Mouse (Mus musculus) heart, embryonic 13.5 days (tissue): ENCODE data around the gene Art3. TPM values are rescaled to one million over a fixed set of nuclear protein-coding genes. Genes with fewer than 3 reads are reported as not detected.

Source experiments
- ATAC-seq: fragments of 200-750 bp; cut with Nextera tagmentation; 2 replicates; pipeline ENCODE4 v1.8.0; 2017; ENCODE audit warnings: moderate TSS enrichment; ENCODE audit not compliant: insufficient number of reproducible peaks, low FRiP score, low TSS enrichment; ENCODE audit errors: extremely low read depth
- H3K27ac ChIP-seq: fragments of 300-500 bp; sonication (generic); replicated peaks from 2 replicates; pipeline ENCODE4 v1.5.1; 2015; ENCODE audit warnings: moderate library complexity, mild to moderate bottlenecking, inconsistent platforms
- H3K27me3 ChIP-seq: fragments of 300-500 bp; sonication (generic); replicated peaks from 2 replicates; pipeline ENCODE4 v1.6.1; 2015; ENCODE audit warnings: mild to moderate bottlenecking, inconsistent platforms
- H3K36me3 ChIP-seq: fragments of 300-500 bp; sonication (generic); 2 replicates; pipeline ENCODE4 v1.6.1; 2015; ENCODE audit warnings: mild to moderate bottlenecking, inconsistent platforms
- H3K4me1 ChIP-seq: fragments of 300-500 bp; sonication (generic); 2 replicates; pipeline ENCODE4 v1.6.1; 2015; ENCODE audit warnings: inconsistent platforms
- H3K4me2 ChIP-seq: fragments of 300-500 bp; sonication (generic); 2 replicates; pipeline ENCODE4 v1.6.1; 2015; ENCODE audit warnings: inconsistent platforms, mild to moderate bottlenecking, moderate library complexity
- H3K4me3 ChIP-seq: fragments of 300-500 bp; sonication (generic); 2 replicates; pipeline ENCODE4 v1.5.1; 2015; ENCODE audit warnings: moderate library complexity, mild to moderate bottlenecking, inconsistent platforms
- H3K9ac ChIP-seq: fragments of 300-500 bp; sonication (generic); 2 replicates; pipeline ENCODE4 v1.6.1; 2015; ENCODE audit warnings: inconsistent platforms, mild to moderate bottlenecking, moderate library complexity
- H3K9me3 ChIP-seq: fragments of 300-500 bp; sonication (generic); 2 replicates; pipeline ENCODE4 v1.6.1; 2016; ENCODE audit warnings: inconsistent platforms
- WGBS: fragments of 180-500 bp; shearing (Covaris S2); methylation state at CpG from one replicate; pipeline ENCODE4 v1.1.7; 2015; ENCODE audit warnings: mixed read lengths; 5-methylcytosine and 5-hydroxymethylcytosine counted together
- polyA plus RNA-seq: library from polyadenylated mRNA; unstranded; fragments of >200 nt; fragmentation: Nextera tagmentation; extraction: Ambion mirVana; gene quantifications from 2 replicates; pipeline ENCODE4 v1.2.1, GENCODE M21; 2015

The Art3 gene
- polyA plus RNA-seq, 1 experiment from 2014 or later, result 35.4 TPM

- no peak for ATAC-seq
- Histone ChIP-seq H3K4me3 (no peak overlapping the region), H3K4me2 (no peak overlapping the region), H3K36me3 (no peaks in the 10 kb centered on the region), H3K4me1 (peaks cover 9% of the 10 kb centered on the region), H3K9me3 (no peaks in the 10 kb centered on the region), H3K27ac (no peak overlapping the region), H3K9ac (no peak overlapping the region), H3K27me3 (no peaks in the 10 kb centered on the region)
- WGBS, result 48% methylated on average over 7 of the region's 7 CpGs
These were observed 17.9 kb upstream of the Art3 start for GRCm38 (mm10) chr5:92313776-92314175.

GRCm38 (mm10) chr5:92318119-92318518, 13.5 kb upstream of the Art3 start:
- no peaks in the 10 kb centered on the region for H3K9me3 ChIP-seq
- H3K4me1 ChIP-seq, result peaks cover 6% of the 10 kb centered on the region; the same call in 1 of the 2 replicates
- no peak overlapping the region for H3K4me3 ChIP-seq
- no peaks in the 10 kb centered on the region for H3K27me3 ChIP-seq
- 80% methylated on average over 7 of the region's 7 CpGs for WGBS
- H3K27ac ChIP-seq, result no peak overlapping the region
- H3K9ac ChIP-seq, result no peak overlapping the region
- no peak overlapping the region for H3K4me2 ChIP-seq
- H3K36me3 ChIP-seq, result no peaks in the 10 kb centered on the region
- no peak for ATAC-seq

GRCm38 (mm10) chr5:92318596-92318995, 13.0 kb upstream of the Art3 start:
- H3K4me2 ChIP-seq, result no peak overlapping the region
- no peak overlapping the region for H3K4me3 ChIP-seq
- H3K36me3 ChIP-seq, result no peaks in the 10 kb centered on the region
- no peaks in the 10 kb centered on the region for H3K9me3 ChIP-seq
- 89% methylated on average over 14 of the region's 14 CpGs for WGBS
- H3K27me3 ChIP-seq, result no peaks in the 10 kb centered on the region
- no peak overlapping the region for H3K9ac ChIP-seq
- no peak for ATAC-seq
- peaks cover 9% of the 10 kb centered on the region; the same call in 1 of the 2 replicates for H3K4me1 ChIP-seq
- no peak overlapping the region for H3K27ac ChIP-seq

- Histone ChIP-seq H3K27me3 (no peaks in the 10 kb centered on the region), H3K4me3 (no peak overlapping the region), H3K9ac (no peak overlapping the region), H3K27ac (no peak overlapping the region), H3K4me2 (no peak overlapping the region), H3K36me3 (no peaks in the 10 kb centered on the region), H3K9me3 (no peaks in the 10 kb centered on the region), H3K4me1 (peaks cover 14% of the 10 kb centered on the region)
- 57% methylated on average over 8 of the region's 8 CpGs for WGBS
- ATAC-seq, result no peak
These were observed 9.8 kb upstream of the Art3 start for GRCm38 (mm10) chr5:92321631-92322400.

GRCm38 (mm10) chr5:92322612-92323011, 9.0 kb upstream of the Art3 start:
- Histone ChIP-seq H3K4me1 (peaks cover 14% of the 10 kb centered on the region), H3K4me3 (no peak overlapping the region), H3K9ac (no peak overlapping the region), H3K9me3 (no peaks in the 10 kb centered on the region), H3K27me3 (no peaks in the 10 kb centered on the region), H3K36me3 (no peaks in the 10 kb centered on the region), H3K27ac (no peak overlapping the region), H3K4me2 (no peak overlapping the region)
- WGBS, result 71% methylated on average over 4 of the region's 4 CpGs
- no peak for ATAC-seq

GRCm38 (mm10) chr5:92323264-92323663, 8.4 kb upstream of the Art3 start:
- Histone ChIP-seq H3K36me3 (no peaks in the 10 kb centered on the region), H3K4me1 (peaks cover 14% of the 10 kb centered on the region), H3K9ac (no peak overlapping the region), H3K4me3 (no peak overlapping the region), H3K27me3 (peaks cover 5% of the 10 kb centered on the region; the same call in 1 of the 2 replicates), H3K4me2 (no peak overlapping the region), H3K27ac (no peak overlapping the region), H3K9me3 (no peaks in the 10 kb centered on the region)
- 59% methylated on average over 5 of the region's 5 CpGs for WGBS
- ATAC-seq, result no peak

- WGBS, result 62% methylated on average over 6 of the region's 6 CpGs
These were observed 4.3 kb upstream of the Art3 start for GRCm38 (mm10) chr5:92327367-92327766.

GRCm38 (mm10) chr5:92327929-92328328, 3.7 kb upstream of the Art3 start, which contains the start of gene Cxcl9:
Gene Cxcl9, minus strand, starts transcription at chr5:92328079.
- no peak within 1 kb of the TSS for H3K4me3 ChIP-seq
- H3K27ac ChIP-seq, result no peak within 1 kb of the TSS
- peaks cover 17% of the 10 kb centered on the region for H3K4me1 ChIP-seq
- H3K9ac ChIP-seq, result no peak within 1 kb of the TSS
- no peak within 1 kb of the TSS for H3K4me2 ChIP-seq
- WGBS, result 71% methylated on average over 7 of the region's 7 CpGs
- H3K27me3 ChIP-seq, result peaks cover 5% of the 10 kb centered on the region; the same call in 1 of the 2 replicates
- no peaks in the 10 kb centered on the region for H3K36me3 ChIP-seq
- no peak for ATAC-seq
- no peaks in the 10 kb centered on the region for H3K9me3 ChIP-seq

More at GRCm38 (mm10) chr5:92327367-92327766, 4.3 kb upstream of the Art3 start:
- Histone ChIP-seq H3K4me1 (peaks cover 17% of the 10 kb centered on the region), H3K27ac (no peak overlapping the region), H3K9me3 (no peaks in the 10 kb centered on the region), H3K27me3 (peaks cover 5% of the 10 kb centered on the region; the same call in 1 of the 2 replicates), H3K9ac (no peak overlapping the region), H3K4me2 (no peak overlapping the region), H3K4me3 (no peak overlapping the region), H3K36me3 (no peaks in the 10 kb centered on the region)
- ATAC-seq, result no peak

- WGBS, result 77% methylated on average over 12 of the region's 12 CpGs
- no peak overlapping the region for H3K9ac ChIP-seq
- no peak for ATAC-seq
These were observed 505 bp upstream of the Art3 start for GRCm38 (mm10) chr5:92331122-92331521.

GRCm38 (mm10) chr5:92332359-92332840, 773 bp downstream of the Art3 start:
- H3K27me3 ChIP-seq, result peaks cover 5% of the 10 kb centered on the region; the same call in 1 of the 2 replicates
- peak overlapping the region; percentile 37; the same call in 1 of the 2 replicates for H3K9ac ChIP-seq
- WGBS, result 46% methylated on average over 9 of the region's 9 CpGs
- no peak for ATAC-seq
- no peaks in the 10 kb centered on the region for H3K36me3 ChIP-seq
- H3K9me3 ChIP-seq, result no peaks in the 10 kb centered on the region
- peak overlapping the region; percentile 49 for H3K4me2 ChIP-seq
- H3K4me3 ChIP-seq, result peak overlapping the region; percentile 28
- peaks cover 7% of the 10 kb centered on the region; the same call in 1 of the 2 replicates for H3K4me1 ChIP-seq
- H3K27ac ChIP-seq, result peak overlapping the region; percentile 83

More at GRCm38 (mm10) chr5:92331122-92331521, 505 bp upstream of the Art3 start:
- no peaks in the 10 kb centered on the region for H3K36me3 ChIP-seq
- no peaks in the 10 kb centered on the region for H3K9me3 ChIP-seq
- H3K4me3 ChIP-seq, result no peak overlapping the region
- no peak overlapping the region for H3K27ac ChIP-seq
- H3K27me3 ChIP-seq, result peaks cover 5% of the 10 kb centered on the region; the same call in 1 of the 2 replicates
- H3K4me2 ChIP-seq, result no peak overlapping the region
- peaks cover 7% of the 10 kb centered on the region; the same call in 1 of the 2 replicates for H3K4me1 ChIP-seq

GRCm38 (mm10) chr5:92336743-92337142, 5.1 kb downstream of the Art3 start:
- 81% methylated on average over 3 of the region's 3 CpGs for WGBS
- peaks cover 4% of the 10 kb centered on the region; the same call in 1 of the 2 replicates for H3K4me1 ChIP-seq
- H3K9ac ChIP-seq, result no peak overlapping the region
- ATAC-seq, result no peak
- no peak overlapping the region for H3K27ac ChIP-seq
- no peaks in the 10 kb centered on the region for H3K9me3 ChIP-seq
- H3K4me3 ChIP-seq, result no peak overlapping the region
- H3K36me3 ChIP-seq, result no peaks in the 10 kb centered on the region
- H3K4me2 ChIP-seq, result no peak overlapping the region
- 0 out of 2 replicates have a peak, but pooled peaks cover 2% of the 10 kb centered on the region for H3K27me3 ChIP-seq
